Mouse (Mus musculus) lung, postnatal 36 days (tissue): ENCODE results near the gene Lrig3.

Experiments
- DNase-seq: peaks from one replicate; pipeline ENCODE4 v3.0.0; 2022; ENCODE audit warnings: mixed read lengths

The Lrig3 gene

DNA sequence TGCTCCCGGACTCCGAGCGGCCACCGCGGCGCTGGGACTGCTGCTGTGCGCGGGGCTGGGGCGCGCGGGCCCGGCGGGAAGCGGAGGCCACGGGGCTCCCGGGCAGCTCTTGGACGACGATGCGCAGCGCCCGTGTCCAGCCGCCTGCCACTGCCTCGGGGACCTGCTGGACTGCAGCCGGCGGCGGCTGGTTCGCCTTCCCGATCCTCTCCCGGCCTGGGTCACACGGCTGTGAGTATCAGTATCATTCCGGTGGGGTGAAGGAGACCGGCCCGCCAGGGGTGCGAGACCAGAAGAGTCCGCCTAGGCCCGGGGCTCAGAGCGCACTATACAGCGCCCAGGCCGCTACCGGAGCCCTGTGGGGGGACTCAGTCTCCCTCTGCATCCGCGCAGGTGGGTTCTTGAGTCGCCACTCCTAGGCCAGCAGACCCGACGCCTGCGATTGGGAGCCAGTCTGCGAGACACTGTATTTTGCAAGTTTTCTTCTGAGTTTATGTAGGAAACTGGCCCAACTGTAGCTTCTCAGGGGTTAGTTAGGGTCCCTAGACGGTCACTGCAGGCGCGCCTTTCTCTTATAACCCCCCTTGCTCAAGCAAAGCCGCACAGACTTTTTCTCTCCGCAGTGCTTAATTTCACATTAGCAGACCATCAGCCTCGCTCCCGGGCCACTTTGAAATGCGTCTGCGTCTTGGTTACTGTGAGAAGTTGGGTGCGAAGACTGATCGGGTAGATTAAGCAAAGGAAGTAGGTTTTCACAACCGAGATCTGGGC lies 698 bp downstream of the Lrig3 start:
- DNase-seq, result peak; percentile 31

GRCm38 (mm10) chr10:125967436-125968160 lies 1.6 kb downstream of the Lrig3 start:
- no peak for DNase-seq

DNA sequence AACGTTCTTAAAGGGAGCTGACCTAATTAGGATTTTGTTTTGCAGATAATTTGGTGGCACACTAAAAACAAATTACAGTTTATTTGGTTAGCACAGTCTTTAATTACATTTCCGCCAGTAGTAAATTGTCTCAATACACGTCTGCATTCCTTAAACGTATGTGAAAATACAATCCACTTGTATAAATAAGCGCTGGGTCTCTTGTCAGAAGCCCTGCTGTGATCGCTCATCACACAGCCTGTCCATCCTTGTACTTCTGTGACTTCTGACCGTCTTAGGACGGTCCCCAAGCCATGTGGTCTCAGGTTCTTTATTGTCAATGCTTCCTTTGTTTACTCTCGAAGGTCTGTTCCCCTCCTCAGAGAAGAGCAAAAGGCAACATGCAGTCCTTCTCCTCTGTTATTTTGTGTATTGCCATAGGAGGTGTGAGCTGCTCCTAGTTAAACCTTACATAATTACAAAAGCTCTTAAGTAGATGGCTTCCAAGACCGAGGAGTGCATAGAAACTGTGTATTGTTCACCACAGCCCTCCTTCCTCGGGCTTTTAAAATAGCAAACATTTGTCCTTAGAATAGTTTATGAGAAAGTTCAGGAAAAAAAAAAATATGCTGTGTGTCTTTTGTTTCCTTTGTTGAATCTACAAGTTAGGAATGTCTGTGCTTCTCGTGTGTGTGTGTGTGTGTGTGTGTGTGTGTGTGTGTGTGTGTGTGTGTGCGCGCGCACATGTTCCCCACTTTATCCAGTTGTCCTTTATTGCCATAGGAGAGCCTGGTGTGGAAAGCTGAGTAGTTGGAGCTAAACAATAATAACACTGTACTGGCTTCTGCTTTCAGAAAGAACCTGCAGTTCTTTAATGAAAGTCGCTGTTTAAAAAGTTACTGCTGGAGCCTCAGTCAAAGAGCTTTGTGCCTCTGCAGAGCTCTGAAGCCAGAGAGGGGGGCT lies 2.5 kb downstream of the Lrig3 start:
- DNase-seq, result peak; percentile 11

- DNase-seq, result peak; percentile 13
Observed at GRCm38 (mm10) chr10:125969133-125969490, 3.1 kb downstream of the Lrig3 start.

DNA sequence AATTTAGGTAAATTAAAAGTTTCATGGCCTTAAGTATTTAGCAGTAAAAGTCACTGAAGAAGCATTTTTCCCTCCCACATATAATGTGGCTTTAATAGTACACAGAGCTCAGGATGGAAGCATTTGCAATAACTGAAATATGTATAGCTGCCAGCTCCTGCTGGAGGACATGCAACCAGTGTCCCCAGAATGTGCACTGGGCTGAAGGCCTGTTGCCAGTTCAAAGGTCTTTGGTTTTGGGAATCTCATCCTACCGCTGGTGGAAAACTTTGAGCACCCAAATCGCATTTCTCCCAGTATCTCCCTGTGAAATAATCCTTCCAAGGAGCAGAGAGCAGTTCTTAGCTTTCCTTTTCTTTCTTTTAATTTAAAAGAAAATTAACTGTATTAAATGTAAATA lies 4.1 kb downstream of the Lrig3 start:
- no peak for DNase-seq

DNA sequence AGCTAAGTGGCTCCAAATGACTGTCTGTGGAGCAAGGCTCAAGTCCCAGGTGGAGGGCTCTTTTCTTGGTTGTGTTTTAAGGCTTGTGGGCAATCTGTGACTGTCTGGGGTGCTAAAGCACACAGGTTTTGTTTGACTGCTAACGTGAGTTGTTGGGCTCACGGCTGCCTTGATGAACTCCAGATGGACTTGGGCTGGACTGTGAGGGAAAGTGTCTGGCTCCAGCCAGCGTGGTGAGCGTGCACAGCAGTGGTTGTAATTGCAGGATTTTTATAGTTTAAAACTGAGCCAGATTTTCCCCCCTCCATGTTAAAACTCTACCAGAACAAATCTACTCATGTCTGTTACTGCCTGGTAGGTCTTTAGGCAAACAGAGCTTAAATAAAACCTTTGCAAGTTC lies 4.5 kb downstream of the Lrig3 start:
- DNase-seq, result peak; percentile 14

GRCm38 (mm10) chr10:125973726-125974125 lies 7.8 kb downstream of the Lrig3 start:
- DNase-seq, result no peak

DNA sequence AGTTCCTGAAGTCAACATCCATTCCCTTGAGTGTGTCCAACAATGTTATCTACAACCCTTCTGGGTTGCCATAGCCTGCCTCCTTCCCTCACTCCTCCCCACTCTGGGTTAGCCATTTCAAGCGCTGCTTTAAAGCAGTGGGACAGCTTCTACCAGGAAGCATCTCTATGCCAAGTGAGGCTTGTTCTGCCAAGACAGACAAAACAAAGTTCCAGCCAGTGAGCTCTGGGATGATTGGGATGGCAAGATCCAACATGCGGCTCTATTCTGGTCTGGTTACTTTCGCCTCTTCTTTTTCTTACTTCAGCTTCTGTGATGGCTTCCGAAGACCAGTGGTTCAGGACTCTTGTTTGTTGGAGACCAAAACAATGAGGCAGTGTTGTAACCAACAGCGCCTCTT lies 16.0 kb downstream of the Lrig3 start:
- peak; percentile 9 for DNase-seq

GRCm38 (mm10) chr10:125984473-125985035 lies 18.6 kb downstream of the Lrig3 start:
- no peak for DNase-seq

- DNase-seq, result no peak
Observed at GRCm38 (mm10) chr10:125985795-125986194, 19.8 kb downstream of the Lrig3 start.

GRCm38 (mm10) chr10:125986443-125986842 lies 20.5 kb downstream of the Lrig3 start:
- DNase-seq, result no peak

DNA sequence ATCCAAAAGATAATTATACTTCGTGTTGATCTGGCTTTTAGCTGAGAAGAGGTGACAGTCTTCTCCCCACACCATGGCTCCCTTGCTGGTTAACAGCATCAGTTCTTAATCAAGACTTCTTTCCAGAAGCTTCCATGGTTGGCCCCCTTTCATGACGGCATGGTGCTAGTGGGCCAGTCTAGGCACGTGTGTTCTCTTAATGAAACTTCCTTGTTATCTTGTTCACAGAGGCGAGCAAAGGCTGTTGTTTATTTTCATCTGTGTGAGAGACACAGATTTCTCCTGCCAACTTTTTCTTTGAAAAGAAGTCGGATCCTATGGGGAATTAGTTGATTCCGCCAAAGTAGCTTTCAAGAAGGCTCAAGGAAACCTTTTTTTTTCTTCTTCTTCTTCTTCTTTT lies 21.3 kb downstream of the Lrig3 start:
- DNase-seq, result no peak

- no peak for DNase-seq
Observed at GRCm38 (mm10) chr10:125988037-125988436, 22.1 kb downstream of the Lrig3 start.

GRCm38 (mm10) chr10:125989890-125990289 lies 23.9 kb downstream of the Lrig3 start:
- no peak for DNase-seq

DNA sequence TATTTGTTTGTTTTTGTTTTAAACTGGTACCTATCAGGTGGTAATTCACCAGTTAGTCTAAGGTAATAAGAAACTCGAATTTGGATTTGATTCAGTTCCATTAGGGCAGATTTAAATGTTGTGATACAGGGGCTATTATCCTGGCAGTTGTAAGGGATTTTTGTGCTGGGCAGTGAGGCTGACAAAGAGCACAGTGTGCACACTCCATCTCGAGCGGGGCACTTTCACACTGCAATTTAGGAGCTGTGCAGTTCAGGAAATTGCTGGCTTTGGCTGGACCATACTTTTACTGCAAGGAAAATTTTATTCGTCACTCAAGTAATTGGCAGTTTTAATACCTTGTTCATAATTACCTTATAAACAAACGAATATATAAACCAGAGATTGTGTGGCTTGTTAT lies 24.4 kb downstream of the Lrig3 start:
- DNase-seq, result no peak

GRCm38 (mm10) chr10:125991819-125992218 lies 25.9 kb downstream of the Lrig3 start:
- no peak for DNase-seq

- peak; percentile 82 for DNase-seq
Observed at GRCm38 (mm10) chr10:125994855-125995254, 28.9 kb downstream of the Lrig3 start.

GRCm38 (mm10) chr10:125995701-125996100 lies 29.7 kb downstream of the Lrig3 start:
- no peak for DNase-seq

DNA sequence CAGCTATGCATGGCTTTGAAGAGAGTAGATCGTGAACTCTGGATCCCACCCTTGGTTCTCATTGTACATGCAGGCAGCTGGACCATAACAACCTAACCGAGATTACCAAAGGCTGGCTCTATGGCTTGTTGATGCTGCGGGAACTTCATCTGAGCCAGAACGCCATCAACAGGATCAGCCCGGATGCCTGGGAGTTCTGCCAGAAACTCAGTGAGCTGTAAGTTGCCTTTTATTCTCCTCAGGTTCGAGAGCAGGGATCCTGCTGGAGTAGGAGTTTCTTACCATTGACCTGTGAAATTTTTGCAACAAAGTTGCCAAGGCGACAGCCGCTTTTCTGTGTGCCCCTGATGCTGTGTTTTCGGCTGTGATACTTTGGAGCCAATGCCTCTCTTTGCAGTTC lies 31.0 kb downstream of the Lrig3 start:
- no peak for DNase-seq

DNA sequence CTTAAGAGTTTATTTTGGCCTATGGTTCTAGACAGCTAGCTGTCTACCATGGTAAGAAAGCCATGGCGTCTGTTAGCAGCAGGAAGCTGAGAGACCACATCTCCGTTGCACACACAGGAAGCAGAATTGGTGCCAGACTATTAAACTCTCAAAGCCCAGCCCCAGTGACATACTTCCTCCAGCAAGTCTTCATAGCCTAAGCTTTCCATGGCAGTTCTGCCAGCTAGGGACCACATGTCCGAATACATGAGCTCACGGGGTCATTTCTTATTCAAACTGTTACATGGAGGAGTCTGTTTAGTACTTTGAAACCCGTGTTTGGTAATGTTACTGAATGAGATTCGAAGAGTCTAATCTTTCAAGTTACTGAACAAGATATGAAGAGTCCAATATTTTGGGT lies 33.6 kb downstream of the Lrig3 start:
- DNase-seq, result peak; percentile 42

GRCm38 (mm10) chr10:126000861-126001390 lies 35.0 kb downstream of the Lrig3 start:
- DNase-seq, result peak; percentile 22

DNA sequence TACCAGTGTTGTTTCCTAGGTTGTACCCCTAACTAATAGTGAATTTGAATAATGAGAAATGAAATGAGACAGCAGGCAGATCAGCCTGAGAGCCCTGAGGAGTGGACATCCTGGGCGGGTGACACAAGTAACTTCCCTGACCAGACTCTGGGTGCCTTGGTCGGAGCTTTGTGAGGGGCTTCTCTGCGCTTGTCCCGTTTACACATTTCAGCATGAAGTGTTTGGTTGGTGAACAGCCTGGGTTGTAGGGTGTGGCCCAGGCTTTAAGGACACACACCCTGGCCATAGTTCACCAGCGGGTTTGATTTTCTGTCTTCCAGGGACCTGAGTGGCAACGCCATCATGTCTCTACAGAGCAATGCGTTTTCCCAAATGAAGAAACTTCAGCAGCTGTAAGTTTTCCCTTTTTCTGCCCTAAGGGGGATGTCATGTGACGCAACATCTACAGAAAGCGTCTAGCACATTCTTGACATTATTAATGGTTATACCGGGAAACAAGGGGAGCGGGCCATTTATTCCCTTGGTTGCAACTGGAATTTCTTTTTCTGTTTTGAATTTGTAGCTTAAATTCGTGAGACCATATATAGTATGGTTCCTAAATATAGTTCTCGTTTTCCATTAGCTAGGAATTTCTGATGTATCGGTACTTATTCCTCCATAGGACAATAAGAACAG lies 36.2 kb downstream of the Lrig3 start:
- no peak for DNase-seq
